Mouse (Mus musculus) embryonic fibroblast, embryonic 13.5 days (primary cell): ENCODE measurements around the gene Nrcam.

Source experiments
- CTCF ChIP-seq: IDR thresholded peaks from 2 replicates; pipeline ENCODE4 v1.5.1; 2011; ENCODE audit warnings: mild to moderate bottlenecking, control low read depth, low read length, moderate library complexity, borderline replicate concordance; ENCODE audit not compliant: insufficient read depth
- POLR2A ChIP-seq: IDR thresholded peaks from 2 replicates; pipeline ENCODE4 v1.6.1; 2011; ENCODE audit warnings: low read depth, mild to moderate bottlenecking, control low read depth, low read length, moderate library complexity

DNA sequence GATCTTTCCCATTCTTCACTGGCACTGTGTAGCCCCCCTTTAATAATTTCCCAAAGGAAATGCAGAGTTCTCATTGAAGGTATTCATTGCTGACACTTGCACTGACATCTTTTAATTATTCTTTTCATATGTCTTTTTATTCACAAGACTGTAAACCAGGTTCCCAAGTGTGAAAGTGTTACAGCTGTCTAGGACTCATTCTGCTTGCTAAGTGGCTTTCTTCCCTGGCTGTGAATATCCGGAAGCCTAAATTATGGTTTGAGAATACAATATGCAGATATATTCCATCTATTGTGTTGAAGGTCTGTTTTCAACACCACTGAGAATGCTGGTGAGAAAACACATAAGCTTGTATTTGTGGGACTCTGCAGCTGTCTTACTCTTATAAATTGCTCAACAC lies 73.4 kb downstream of the Nrcam start:
- no peak for TF ChIP-seq CTCF
- TF ChIP-seq POLR2A: no peak
